Mouse (Mus musculus): ENCODE data around the gene Abcg2. TPM values are rescaled to one million over a fixed set of nuclear protein-coding genes. Genes with fewer than 3 reads are reported as not detected.
"Not testable (repeated sequence)": the region's sequence is repeated elsewhere in the genome, so short reads cannot be mapped to it uniquely, and the experiment has no call there.

Gene Abcg2
- not detected in 2 replicates for polyA plus RNA-seq (2012; ENCODE audit: insufficient read depth, insufficient read length, low replicate concordance, missing spikeins)

DNA sequence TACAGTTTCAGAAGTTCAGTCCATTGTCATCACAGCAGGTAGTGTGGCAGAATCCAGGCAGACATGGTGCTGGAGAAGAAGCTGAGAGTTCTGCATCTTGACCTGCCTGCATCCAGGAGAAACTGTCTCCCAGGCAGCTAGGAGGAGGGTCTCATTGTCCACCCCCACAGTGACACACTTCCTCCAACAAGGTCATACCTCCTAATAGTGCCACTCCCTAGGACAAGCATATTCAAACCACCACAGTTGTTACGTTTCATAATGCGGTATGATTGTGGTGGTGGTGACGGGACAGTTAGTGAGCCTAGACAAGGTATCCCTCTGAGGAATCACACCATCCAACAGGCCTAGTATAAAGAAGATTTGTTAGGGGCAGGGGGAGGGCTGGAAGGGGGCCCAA is at the start of gene Abcg2:
Gene Abcg2 (plus strand): TSS at position 301 of the 400 bp plus-strand sequence.
- H3K27ac ChIP-seq (ENCODE audit: insufficient read depth, low read depth, low read length); H3K4me3 ChIP-seq (ENCODE audit: insufficient read depth, low read depth, low read length); H3K4me1 ChIP-seq (ENCODE audit: control insufficient read depth, insufficient read depth, low read length): not testable (repeated sequence)
- WGBS, result 93% methylated on average over 3 of the region's 3 CpGs

DNA sequence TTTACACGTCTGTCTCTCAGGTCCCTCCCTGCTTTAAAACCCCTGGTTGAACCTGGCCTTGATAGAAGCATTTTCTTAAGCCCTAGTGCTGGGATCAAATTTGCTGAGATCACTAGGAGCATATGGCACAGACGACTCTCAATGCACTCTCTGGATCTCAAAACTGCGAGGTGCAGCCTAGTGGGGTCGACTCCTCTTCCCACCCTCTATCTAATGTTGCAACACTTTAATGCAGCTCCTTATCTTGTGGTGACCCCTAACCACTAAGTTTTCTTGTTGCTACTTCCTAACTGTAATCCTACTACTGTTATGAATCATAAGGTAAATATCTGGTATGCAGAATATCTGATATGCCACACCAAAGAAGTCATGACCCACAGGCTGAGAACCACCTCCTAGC is 44.1 kb upstream of the Abcg2 start:
- not testable (repeated sequence) for H3K27ac ChIP-seq (ENCODE audit: insufficient read depth, low read depth, low read length); H3K4me3 ChIP-seq (ENCODE audit: insufficient read depth, low read depth, low read length); H3K4me1 ChIP-seq (ENCODE audit: control insufficient read depth, insufficient read depth, low read length)
- 82% methylated on average over 4 of the region's 4 CpGs for WGBS

DNA sequence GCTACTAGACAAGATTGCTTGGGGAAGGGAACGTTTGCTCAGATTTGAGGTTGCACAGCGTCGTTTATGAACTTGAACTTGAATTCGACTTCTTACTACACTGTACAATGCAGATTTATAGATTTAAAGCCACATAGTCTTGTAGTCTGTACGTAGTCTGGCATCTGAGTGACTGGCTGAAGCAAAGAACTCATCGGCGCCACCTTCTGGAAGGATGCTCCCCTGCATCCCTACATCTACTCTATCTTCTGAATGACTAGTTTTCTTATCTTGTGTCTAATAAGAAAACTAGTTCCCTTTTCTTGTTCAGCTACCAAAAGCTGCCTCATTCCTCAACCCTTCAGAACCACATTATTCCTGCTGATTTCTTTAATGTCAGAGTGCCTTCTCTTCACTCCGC is 41.5 kb upstream of the Abcg2 start:
- WGBS, result 61% methylated on average over 8 of the region's 8 CpGs
- not testable (repeated sequence) for H3K4me1 ChIP-seq (ENCODE audit: control insufficient read depth, insufficient read depth, low read length); H3K27ac ChIP-seq (ENCODE audit: insufficient read depth, low read depth, low read length); H3K4me3 ChIP-seq (ENCODE audit: insufficient read depth, low read depth, low read length)

DNA sequence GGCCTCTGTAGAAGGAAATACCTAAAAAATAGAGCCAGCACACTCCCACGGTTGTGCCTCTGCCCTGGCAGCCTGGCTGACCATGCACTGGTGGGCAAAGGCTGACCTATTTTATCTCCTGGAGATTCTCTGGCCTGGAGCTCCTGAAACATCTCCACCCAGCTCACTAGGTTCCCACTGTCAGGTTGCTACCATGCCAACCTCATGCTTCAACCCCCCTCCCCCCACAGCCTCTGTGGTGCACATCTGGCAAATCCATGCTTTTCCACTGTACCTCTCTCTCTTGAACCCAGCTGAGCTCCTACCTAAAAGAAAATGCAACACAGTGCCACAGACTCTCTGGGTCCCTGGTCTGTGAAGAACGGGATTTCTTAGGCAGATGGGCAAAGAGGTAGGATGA is 39.4 kb upstream of the Abcg2 start:
- H3K4me3 ChIP-seq (ENCODE audit: insufficient read depth, low read depth, low read length); H3K27ac ChIP-seq (ENCODE audit: insufficient read depth, low read depth, low read length); H3K4me1 ChIP-seq (ENCODE audit: control insufficient read depth, insufficient read depth, low read length): not testable (repeated sequence)
- 50% methylated on average over 2 of the region's 2 CpGs for WGBS

DNA sequence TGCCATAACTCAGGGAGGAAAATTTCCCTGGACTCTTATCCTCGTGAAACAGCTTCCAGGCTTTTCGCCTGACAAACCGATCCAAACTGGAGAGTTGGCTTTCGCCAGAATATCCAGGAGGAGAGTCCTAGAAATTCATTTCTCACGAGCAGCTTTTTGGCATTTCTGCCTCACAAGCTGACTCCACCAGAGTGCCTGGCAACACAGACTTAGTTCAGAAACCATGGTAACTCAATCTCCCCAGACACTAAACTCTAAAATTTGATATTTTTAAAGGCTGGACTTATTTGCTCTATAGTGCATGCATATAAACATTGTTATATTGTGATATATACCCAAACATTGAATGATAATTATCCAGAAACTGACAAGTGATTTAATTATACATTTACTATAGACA is 38.3 kb upstream of the Abcg2 start:
- 62% methylated on average over 5 of the region's 5 CpGs for WGBS
- not testable (repeated sequence) for H3K4me1 ChIP-seq (ENCODE audit: control insufficient read depth, insufficient read depth, low read length); H3K4me3 ChIP-seq (ENCODE audit: insufficient read depth, low read depth, low read length); H3K27ac ChIP-seq (ENCODE audit: insufficient read depth, low read depth, low read length)

DNA sequence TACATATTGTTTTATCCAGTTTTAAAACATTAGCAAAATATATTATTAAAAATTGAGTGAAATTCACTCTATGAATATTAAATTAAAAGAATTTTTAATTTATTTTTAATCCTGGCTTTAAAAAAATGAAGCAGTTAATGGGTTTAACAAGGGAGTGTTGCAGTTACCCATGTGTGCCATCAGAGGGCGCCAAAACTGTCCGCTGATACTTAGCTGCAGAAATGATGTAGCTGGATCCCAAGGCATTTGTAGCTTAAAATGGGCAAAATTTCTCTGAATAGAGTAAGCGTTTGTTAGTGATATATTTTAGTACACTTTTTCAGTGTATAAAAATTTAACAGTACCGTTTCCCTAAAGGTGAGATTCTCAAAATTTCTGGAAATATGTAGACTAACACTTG is 37.5 kb upstream of the Abcg2 start:
- WGBS, result 4% methylated on average over 4 of the region's 4 CpGs
- H3K4me1 ChIP-seq (ENCODE audit: control insufficient read depth, insufficient read depth, low read length), result no peaks in the 10 kb centered on the region
- TF ChIP-seq POLR2A (IDR thresholded peaks at IDR 0.05; ENCODE audit: insufficient read depth, low read depth, low read length) (no peak), CTCF (IDR thresholded peaks at IDR 0.05; ENCODE audit: insufficient read depth, low read depth, low read length) (no peak)

DNA sequence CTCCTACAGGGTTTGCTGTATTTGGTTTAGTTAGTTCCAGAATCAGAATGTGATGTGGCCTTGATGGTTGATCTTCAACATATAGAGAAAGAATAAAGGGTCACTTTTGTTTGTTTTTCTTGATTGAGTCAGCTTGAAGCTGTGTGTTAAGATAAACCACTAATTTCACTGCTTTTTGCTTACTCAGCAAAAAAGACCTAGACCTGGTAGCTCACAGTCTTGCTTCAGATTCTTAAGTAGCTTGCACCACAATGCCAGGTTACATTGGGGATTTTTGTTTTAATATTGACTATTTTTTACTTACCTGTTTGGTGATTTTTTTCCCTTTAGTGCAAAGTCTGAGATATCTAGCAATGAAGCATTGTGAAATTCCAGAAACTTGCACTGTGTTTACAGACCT is 30.5 kb upstream of the Abcg2 start:
- not testable (repeated sequence) for H3K4me3 ChIP-seq (ENCODE audit: insufficient read depth, low read depth, low read length); H3K4me1 ChIP-seq (ENCODE audit: control insufficient read depth, insufficient read depth, low read length); H3K27ac ChIP-seq (ENCODE audit: insufficient read depth, low read depth, low read length)

More for the DNA sequence above, 37.5 kb upstream of the Abcg2 start:
- Histone ChIP-seq H3K27ac (ENCODE audit: insufficient read depth, low read depth, low read length) (no peak overlapping the region), H3K4me3 (ENCODE audit: insufficient read depth, low read depth, low read length) (no peak overlapping the region)

DNA sequence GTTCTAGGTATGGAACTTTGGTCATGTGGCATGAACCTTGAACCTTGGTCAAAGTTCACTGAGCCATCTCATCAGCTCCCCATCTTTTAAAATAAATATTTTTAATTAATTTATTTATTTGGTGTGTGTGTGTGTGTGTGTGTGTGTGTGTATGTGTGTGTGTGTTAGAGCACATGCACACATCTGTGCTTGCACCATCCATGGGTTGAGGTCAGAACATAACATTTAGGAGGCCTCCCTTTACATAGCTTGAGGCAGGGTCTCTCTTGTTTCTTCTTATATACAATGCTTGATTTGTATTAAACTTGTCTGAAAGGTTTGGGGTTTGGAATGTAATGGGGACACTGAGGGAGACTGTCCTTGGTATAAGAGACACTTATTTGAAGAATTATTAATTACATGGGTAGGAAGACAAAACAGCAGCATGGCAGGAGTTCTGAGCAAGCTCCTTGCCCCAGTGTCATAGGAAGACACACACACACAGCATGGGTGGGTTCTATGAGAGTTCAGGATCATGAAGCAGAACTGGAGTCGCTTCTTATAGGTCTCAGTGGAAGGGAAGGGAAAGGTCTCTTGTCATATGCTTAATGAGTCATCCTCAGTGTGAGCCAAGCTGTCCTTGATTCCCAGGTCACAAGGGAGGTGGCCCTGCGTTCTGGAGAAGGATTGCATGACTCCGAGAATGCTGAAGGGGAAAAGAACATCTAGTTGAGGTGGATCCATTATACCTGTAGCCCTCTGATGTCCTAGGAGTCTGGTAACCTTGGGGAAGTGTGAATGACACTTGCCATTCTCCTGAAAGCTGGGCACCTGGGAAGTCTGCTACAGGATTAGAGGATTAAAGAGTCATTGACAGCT is 9.9 kb downstream of the Abcg2 start:
- WGBS, result 48% methylated on average over 3 of the region's 3 CpGs
- not testable (repeated sequence) for H3K27ac ChIP-seq (ENCODE audit: insufficient read depth, low read depth, low read length); H3K4me1 ChIP-seq (ENCODE audit: control insufficient read depth, insufficient read depth, low read length); H3K4me3 ChIP-seq (ENCODE audit: insufficient read depth, low read depth, low read length)

DNA sequence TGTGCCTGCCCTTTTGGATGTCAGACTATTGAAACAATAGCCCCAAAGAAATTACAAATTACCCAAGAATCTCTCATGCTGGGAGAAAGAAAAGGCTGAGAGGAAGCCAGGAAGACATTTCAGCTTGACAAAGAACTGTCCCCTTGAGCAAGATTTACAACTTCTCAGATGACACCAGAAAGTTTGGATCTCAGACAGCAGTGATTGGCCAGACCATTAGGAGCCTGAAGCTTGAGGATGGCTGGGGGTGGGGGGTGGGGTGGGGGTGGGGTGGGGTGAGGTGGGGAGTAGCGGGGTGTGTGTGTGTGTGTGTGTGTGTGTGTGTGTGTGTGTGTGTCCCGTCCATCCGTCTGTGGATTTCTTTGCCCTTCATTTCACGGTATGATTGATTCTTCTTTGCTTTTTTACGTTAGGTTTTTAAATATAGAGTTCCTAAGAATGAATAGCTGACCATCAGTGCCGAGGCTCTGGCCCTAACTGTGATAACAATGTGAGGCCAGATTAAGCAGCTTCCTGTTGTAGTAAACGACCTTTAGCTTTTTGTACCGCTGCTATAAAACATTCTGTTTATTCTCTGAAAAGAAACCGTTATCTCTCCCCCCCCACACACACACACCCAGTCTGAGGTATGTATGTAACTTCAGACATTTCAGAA is 11.4 kb downstream of the Abcg2 start:
- not testable (repeated sequence) for H3K4me1 ChIP-seq (ENCODE audit: control insufficient read depth, insufficient read depth, low read length)
- 10% methylated on average over 9 of the region's 9 CpGs for WGBS
- Histone ChIP-seq H3K27ac (ENCODE audit: insufficient read depth, low read depth, low read length) (peak overlapping the region; percentile 77), H3K4me3 (ENCODE audit: insufficient read depth, low read depth, low read length) (peak overlapping the region; percentile 48)

DNA sequence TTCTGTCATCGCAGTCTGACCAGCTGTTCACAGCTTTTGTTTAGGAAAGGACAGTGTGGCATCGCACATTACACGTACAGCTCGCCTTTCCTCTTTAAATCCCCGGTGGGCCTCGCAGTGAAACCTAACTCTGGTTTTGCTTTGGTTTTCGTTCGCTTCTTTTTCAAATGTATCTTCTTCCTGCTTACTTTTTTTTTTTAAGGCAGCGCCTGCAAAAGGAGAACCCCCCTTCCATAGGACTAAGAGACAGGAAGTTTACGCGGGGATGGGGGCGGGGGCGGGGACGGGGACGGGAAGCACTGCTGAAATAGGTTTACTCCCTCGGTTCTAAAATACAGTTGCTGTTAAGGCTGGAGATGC is 12.0 kb downstream of the Abcg2 start:
- 20% methylated on average over 16 of the region's 16 CpGs for WGBS
- Histone ChIP-seq H3K27ac (ENCODE audit: insufficient read depth, low read depth, low read length) (peak overlapping the region; percentile 77), H3K4me3 (ENCODE audit: insufficient read depth, low read depth, low read length) (peak overlapping the region; percentile 48), H3K4me1 (ENCODE audit: control insufficient read depth, insufficient read depth, low read length) (no peaks in the 10 kb centered on the region)
- no peak for TF ChIP-seq CTCF (IDR thresholded peaks at IDR 0.05; ENCODE audit: insufficient read depth, low read depth, low read length)
- no peak for TF ChIP-seq POLR2A (IDR thresholded peaks at IDR 0.05; ENCODE audit: insufficient read depth, low read depth, low read length)

DNA sequence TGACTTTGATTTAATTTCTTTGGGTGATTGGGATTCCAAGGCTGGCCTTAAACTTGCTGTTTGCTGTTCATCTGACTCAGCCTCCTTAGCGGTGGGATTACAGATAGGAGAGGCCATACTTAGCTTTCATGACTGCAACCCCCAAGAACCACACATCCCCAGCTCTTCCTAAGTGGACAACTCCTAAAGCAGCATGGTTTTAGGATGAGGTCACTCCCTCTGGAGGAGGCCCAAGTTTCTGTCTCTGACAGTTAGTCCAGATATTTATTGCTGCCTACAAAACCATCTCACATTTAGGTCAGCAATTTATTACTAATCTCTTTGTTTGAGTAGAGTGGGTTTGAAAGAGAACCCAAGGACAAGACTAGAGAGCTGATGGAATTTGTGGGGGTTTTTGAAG is 17.8 kb downstream of the Abcg2 start:
- H3K4me1 ChIP-seq (ENCODE audit: control insufficient read depth, insufficient read depth, low read length), result not testable (repeated sequence)
- 93% methylated on average over 1 of the region's 1 CpGs for WGBS

DNA sequence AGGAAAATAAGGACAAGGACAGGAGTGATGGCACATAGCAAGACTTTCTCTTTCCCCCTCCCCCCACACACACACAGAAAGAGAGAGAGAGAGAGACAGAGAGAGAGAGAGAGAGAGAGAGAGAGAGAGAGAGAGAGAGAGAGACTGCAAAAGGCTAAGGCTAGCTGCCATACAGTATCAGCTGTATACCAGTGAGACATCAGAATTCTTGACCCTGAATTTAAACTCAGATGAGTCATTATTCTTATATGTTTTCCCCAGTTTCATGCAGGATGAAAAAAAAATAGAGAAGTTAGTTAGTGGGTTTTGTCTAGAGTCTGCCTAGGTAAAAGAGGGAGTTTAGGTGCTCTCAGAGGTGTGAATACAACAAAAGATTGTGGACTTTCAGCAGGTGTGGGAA is 18.7 kb downstream of the Abcg2 start:
- H3K4me1 ChIP-seq (ENCODE audit: control insufficient read depth, insufficient read depth, low read length); H3K27ac ChIP-seq (ENCODE audit: insufficient read depth, low read depth, low read length); H3K4me3 ChIP-seq (ENCODE audit: insufficient read depth, low read depth, low read length): not testable (repeated sequence)

More for the DNA sequence above, 17.8 kb downstream of the Abcg2 start:
- H3K27ac ChIP-seq (ENCODE audit: insufficient read depth, low read depth, low read length); H3K4me3 ChIP-seq (ENCODE audit: insufficient read depth, low read depth, low read length): not testable (repeated sequence)

DNA sequence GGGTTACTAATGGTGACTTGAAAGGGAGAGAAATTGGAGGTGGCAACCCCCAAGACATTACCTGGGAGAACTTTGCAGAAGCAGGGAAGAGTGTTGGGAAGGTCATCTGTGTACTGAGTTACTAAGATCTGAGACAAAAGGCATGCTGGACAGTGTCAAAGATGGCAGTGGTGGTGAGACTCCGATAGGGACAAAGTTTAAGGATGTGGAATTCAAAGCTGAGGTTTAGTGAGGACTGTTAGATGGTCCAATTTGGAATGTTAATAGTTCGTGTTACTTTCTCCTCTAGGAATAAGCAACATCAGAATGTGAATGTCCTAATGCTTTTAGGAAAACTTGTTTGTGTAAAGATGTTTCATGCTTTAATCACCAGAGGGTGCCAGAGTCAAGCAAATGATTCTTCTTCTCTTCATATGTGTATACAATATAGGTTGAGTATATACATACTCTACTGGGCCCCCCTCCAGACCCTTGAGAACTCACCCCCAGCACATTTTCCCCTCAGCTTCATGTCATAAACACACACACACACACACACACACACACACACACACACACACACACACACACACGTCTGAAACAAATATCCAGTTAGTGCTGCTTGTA is 19.3 kb downstream of the Abcg2 start:
- H3K27ac ChIP-seq (ENCODE audit: insufficient read depth, low read depth, low read length); H3K4me3 ChIP-seq (ENCODE audit: insufficient read depth, low read depth, low read length); H3K4me1 ChIP-seq (ENCODE audit: control insufficient read depth, insufficient read depth, low read length): not testable (repeated sequence)
- 71% methylated on average over 3 of the region's 3 CpGs for WGBS

All from olfactory bulb, adult 2 months (tissue).